Mouse (Mus musculus) bone marrow, adult 2 months (tissue): ENCODE data around the gene Atp7a.

Experiments
- CTCF ChIP-seq: fragments of 200-500 bp; IDR thresholded peaks from 2 replicates; pipeline ENCODE4 v1.5.1; 2011; ENCODE audit warnings: low read length, control low read depth; ENCODE audit not compliant: control insufficient read depth, insufficient read depth
- POLR2A ChIP-seq: fragments of 200-500 bp; IDR thresholded peaks from 2 replicates; pipeline ENCODE4 v1.6.1; 2011; ENCODE audit warnings: low read depth, mild to moderate bottlenecking, control low read depth, low read length, borderline replicate concordance; ENCODE audit not compliant: control insufficient read depth

- TF ChIP-seq POLR2A (no peak), CTCF (no peak)
Observed at GRCm38 (mm10) chrX:106080811-106081443, 53.9 kb downstream of the Atp7a start.
